Mouse (Mus musculus) lung, adult 18-20 months (tissue): ENCODE data around the gene Nyap1.
A peak's percentile ranks its signal among the peaks of the same experiment; 100 is the strongest.

Experiments used
- DNase-seq, 2 experiments: peaks; one replicate each; pipeline ENCODE4 v3.0.0; 2022; ENCODE audit warnings: mixed read lengths in 2 of 2

Gene Nyap1

DNA sequence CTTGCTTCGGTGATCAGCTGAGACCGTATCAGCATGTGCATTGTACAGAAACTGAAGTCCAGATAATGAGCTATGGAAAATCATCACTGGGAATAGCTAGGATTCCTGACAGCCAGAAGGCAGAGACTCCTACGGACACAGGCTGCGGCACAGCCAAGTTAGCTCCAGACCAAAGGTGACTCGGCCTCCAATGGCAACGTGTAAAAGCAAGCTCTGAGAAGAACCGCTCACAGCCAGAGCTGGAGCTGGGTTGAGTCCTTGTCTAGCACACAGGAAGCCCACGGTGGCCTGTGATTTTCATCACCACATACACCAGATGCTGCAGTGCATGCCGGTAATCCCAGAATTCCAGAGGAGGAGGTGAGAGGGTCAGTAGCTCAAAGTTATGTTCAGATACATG lies 50.9 kb downstream of the Nyap1 start:
- DNase-seq: no peak

DNA sequence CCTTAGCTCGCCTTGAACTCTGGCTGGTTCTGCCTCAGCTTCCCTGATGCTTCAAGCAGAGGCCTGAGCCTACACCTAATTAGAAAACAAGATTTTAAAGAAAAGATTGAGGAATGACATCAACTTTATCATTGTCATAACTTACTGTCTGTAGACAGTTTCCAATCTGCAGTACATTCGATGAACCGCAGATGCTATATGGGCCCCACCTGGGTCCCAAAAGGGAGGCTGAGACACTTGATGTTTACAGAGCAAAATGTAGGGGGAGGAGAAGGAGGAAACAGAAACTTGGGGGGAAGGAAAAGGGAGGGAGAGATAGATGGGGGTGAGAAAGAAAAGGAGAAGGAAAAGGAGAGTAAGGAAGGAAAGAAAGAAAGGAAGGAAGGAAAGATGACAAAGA lies 51.4 kb downstream of the Nyap1 start:
- DNase-seq: no peak

DNA sequence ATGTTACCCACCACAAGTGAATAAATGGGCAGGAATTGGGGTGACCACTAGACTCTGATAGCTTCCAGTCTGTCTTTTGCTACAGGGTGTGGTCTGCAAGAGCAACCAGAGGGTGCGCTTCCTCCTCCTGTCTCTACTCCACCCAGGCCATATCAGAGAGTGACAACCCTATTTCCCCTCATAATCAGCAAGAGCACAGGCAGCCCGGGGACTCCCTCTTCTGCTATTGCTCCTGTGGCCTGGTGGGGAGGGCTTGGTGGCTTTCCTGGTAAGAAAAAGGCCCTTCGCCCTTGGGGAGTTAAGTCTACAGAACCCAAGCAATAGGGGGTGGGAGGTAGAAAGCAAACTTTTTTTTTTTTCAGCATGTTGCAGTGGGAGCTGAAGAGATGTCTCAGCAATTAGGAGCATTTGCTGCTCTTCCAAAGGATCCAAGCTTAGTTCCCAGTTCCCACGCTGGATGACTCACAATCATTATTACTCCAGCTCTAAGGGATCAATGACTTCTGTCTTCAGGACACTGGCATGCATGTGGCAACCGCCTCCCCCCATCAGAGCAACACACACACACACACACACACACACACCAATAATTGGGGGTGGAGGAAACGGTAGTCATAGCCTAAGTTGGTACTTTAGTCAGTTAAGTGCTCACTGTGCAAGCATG lies 55.1 kb downstream of the Nyap1 start:
- DNase-seq: no peak

DNA sequence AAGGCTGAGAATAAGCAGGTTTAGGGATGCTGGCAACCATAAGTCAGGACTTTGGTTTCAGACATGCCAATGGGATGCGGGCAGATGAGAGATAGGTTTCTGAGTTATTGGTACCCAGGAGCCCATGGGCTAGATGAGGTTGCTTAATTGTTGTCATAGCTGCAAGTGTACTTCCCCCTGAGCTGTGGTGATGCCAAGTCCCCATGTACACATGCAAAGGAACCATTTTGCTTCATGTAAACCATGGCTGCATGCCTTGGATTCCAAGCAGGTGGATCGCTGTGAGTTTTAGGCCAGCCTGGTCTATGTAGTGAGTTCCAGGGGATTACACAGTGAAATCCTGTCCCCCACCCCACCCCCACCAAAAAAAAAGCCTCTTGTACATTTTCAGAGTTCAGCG lies 55.8 kb downstream of the Nyap1 start:
- DNase-seq: no peak

DNA sequence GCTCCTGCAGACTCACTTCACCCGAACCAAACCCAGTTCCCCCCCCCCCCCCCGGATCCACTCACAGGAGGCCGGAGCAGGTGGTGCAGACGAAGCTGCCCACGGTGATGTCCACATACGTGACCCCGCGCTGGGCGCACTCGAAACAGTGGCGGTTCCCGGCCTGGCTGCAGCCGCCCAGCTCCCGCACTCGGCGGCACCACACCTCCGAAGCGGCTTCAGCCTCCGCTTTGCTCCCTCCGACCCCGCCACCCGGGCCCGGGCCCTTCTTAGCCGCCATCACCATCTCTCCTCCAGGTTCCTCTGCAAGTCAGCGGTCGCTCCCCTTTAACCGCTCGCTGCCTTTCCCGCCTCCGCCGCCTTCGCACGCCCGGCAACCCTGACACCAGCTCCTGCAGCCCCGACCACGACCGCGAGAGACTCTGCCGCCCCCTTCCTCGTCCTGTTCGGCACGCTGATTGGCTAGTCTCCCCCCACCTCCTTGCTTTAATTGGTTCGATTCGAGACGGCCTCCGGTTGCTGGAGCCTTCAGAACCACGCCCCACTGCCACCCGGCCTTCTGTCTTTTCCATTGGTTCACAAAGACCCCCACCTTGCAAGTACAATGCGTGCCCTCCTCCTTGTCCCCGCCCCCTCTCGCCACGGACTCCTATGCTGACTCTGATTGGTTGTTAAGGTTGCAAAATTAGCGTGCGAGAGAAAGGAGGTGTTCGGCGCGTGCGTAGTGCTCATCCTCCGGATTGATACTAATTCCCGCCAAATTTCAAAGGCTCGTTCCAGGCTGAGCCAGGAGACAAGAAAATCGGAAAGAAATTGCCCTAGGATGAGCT lies 56.9 kb downstream of the Nyap1 start, which contains the start of gene Agfg2:
Gene Agfg2, minus strand, starts transcription at position 433 of the 830 bp plus-strand sequence.
- peak; percentile 100 for DNase-seq

DNA sequence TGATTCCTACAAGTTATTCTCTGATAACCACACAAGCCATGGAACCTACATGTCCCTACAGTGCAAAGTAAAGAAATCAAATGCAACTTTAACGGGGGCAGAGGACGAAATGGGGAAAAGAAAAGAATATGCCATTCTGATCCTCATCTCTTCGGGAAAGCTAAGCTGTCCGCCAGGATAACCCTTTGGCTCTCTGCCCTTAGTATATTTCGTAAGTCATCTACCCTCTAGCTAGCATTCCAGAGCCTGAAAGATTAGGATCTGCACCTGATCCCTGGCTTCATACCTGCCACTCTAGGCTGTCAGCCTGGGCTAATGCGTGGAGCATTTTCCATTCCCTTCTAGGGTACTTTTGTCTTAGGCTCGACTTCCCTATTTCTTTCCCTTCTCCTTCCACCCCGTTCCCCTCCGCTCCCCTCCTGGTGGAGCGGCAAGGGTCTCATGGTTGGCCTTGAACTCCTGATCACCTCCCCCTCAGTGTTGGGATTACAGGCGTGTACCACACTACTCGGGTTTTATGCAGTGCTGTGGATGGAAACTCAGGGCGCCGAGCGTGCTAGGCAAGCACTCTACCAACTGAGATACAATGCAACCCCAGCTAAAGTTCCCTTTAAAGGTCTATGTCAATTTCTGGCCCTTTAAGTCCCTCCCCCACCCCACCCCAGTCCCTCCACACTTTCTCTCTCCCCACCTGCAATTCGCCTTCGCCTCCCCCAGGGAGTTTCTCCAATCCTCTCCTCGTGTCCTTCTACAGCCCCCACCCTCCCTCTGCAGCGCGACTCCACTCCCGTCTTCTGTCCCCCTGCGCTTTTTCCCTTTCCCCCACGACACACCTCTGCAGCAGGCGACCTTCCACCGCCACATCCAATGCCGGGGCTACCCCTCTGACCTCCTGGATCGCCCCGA lies 57.8 kb downstream of the Nyap1 start:
- peak in 1 of 2 experiments; percentile 55 for DNase-seq

DNA sequence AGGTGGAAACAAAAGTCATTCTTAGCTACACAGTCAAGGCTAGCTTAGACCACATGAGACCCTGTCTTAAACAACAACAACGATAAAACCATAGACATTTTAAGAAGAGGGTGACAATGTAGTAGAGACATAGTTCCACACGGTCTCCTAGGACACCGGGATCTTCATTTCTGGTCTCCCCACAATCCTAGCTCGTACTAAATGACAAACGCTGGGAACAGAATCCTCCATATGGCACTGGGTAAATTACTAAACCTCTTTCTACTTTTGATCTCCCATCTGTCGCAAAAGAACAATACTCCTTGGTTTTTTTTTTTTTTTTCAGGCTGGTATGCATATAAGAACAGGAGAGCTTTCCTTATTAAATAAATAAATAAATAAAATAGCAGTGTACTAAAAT lies 58.9 kb downstream of the Nyap1 start:
- DNase-seq: no peak
